Mouse (Mus musculus) layer of hippocampus, adult 8-10 months (tissue): Measurements from ENCODE around the gene Nampt. TPM values are rescaled to one million over a fixed set of nuclear protein-coding genes. Genes with fewer than 3 reads are reported as not detected.

Source experiments
- DNase-seq, 2 experiments: peaks; one replicate each; pipeline ENCODE4 v3.0.0; 2022; ENCODE audit warnings: low spot score in 2 of 2
- total RNA-seq, 4 experiments: library from RNA; stranded (reverse); gene quantifications; 2 replicates each; pipeline ENCODE4 v1.2.4; 2022

The Nampt gene
- 10 to 100 TPM; 38.4 to 45.3 (median 40.3) TPM for total RNA-seq

- DNase-seq: no peak
These were observed at the start of gene Nampt for GRCm38 (mm10) chr12:32819416-32819815. TSS of gene Nampt (plus strand) at chr12:32819545.

- no peak for DNase-seq
These were observed 48.6 kb upstream of the Nampt start for GRCm38 (mm10) chr12:32770766-32771165.

- no peak for DNase-seq
These were observed 44.8 kb upstream of the Nampt start for GRCm38 (mm10) chr12:32774592-32774991.

- DNase-seq: no peak
These were observed 30.3 kb upstream of the Nampt start for GRCm38 (mm10) chr12:32789092-32789491.

GRCm38 (mm10) chr12:32795765-32796471 is 23.4 kb upstream of the Nampt start:
- no peak for DNase-seq

- DNase-seq: no peak
These were observed 21.9 kb upstream of the Nampt start for GRCm38 (mm10) chr12:32797438-32797837.

GRCm38 (mm10) chr12:32801078-32801477 is 18.3 kb upstream of the Nampt start:
- DNase-seq: no peak

- DNase-seq: no peak
These were observed 13.8 kb upstream of the Nampt start for GRCm38 (mm10) chr12:32805559-32805958.

GRCm38 (mm10) chr12:32819823-32820605 is 669 bp downstream of the Nampt start:
- peak; percentile 96 for DNase-seq

GRCm38 (mm10) chr12:32820688-32821503 is 1.6 kb downstream of the Nampt start:
- DNase-seq: peak; percentile 42 to 49

GRCm38 (mm10) chr12:32821504-32822011 is 2.2 kb downstream of the Nampt start:
- no peak for DNase-seq

GRCm38 (mm10) chr12:32822066-32822465 is 2.7 kb downstream of the Nampt start:
- DNase-seq: no peak

- DNase-seq: no peak
These were observed 5.2 kb downstream of the Nampt start for GRCm38 (mm10) chr12:32824586-32824985.

GRCm38 (mm10) chr12:32826971-32827370 is 7.6 kb downstream of the Nampt start:
- DNase-seq: peak in 1 of 2 experiments; percentile 34

GRCm38 (mm10) chr12:32828137-32828760 is 8.9 kb downstream of the Nampt start:
- no peak for DNase-seq

GRCm38 (mm10) chr12:32829321-32830090 is 10.2 kb downstream of the Nampt start:
- DNase-seq: no peak

- DNase-seq: no peak
These were observed 12.7 kb downstream of the Nampt start for GRCm38 (mm10) chr12:32832076-32832475.

GRCm38 (mm10) chr12:32834781-32835180 is 15.4 kb downstream of the Nampt start:
- DNase-seq: no peak

GRCm38 (mm10) chr12:32835235-32835634 is 15.9 kb downstream of the Nampt start:
- no peak for DNase-seq

- no peak for DNase-seq
These were observed 19.1 kb downstream of the Nampt start for GRCm38 (mm10) chr12:32838406-32838805.
